Mouse (Mus musculus): ENCODE data around the gene Tsr1.

DNA sequence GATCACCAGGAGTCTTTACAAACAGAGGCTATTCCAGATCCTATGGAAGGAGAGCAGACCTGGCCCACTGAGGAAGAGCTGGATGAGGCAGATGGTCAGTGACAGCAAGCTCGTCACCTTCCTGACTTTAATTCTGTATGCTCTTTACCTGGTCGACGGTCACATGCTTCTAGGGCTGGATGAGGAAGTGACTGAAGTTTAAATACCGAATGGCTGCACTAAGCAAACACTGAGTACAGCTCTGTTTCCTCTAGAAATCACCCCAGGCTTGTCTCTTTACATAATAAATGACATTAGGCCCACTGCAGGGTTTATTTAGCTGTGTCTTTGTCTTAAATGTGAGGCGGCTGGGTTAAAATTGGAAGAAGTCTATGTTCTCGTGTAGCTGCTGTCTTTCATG, 3.7 kb downstream of the Tsr1 start:
- TF ChIP-seq GATA1 (IDR thresholded peaks at IDR 0.05; ENCODE audit: borderline replicate concordance, low read length) (no peak), FLI1 (IDR thresholded peaks at IDR 0.05; ENCODE audit: low read length) (no peak)

Measured in megakaryocyte, embryonic 14.5 days (primary cell).